Mouse (Mus musculus) C2C12 (cell line): ENCODE measurements around the gene Ndst4.

Experiments
- CEBPB ChIP-seq: IDR thresholded peaks from one replicate; pipeline ENCODE4 v1.6.1; 2011; ENCODE audit warnings: low read depth, mild to moderate bottlenecking, control low read depth, moderate library complexity
- CTCF ChIP-seq: IDR thresholded peaks from one replicate; pipeline ENCODE4 v1.5.1; 2011; ENCODE audit not compliant: control insufficient read depth, insufficient read depth, insufficient read length
- MAX ChIP-seq: IDR thresholded peaks from one replicate; pipeline ENCODE4 v1.6.1; 2011; ENCODE audit warnings: mild to moderate bottlenecking, control low read depth
- MYOD1 ChIP-seq: IDR thresholded peaks from one replicate; pipeline ENCODE4 v1.6.1; 2011; ENCODE audit warnings: low read depth; ENCODE audit not compliant: control insufficient read depth, insufficient read length
- MYOG ChIP-seq: IDR thresholded peaks from one replicate; pipeline ENCODE4 v1.6.1; 2011; ENCODE audit not compliant: control insufficient read depth, insufficient read length; ENCODE audit errors: extremely low read depth
- USF1 ChIP-seq: IDR thresholded peaks from one replicate; pipeline ENCODE4 v1.6.1; 2011; ENCODE audit warnings: low read depth, mild to moderate bottlenecking, control low read depth, moderate library complexity

DNA sequence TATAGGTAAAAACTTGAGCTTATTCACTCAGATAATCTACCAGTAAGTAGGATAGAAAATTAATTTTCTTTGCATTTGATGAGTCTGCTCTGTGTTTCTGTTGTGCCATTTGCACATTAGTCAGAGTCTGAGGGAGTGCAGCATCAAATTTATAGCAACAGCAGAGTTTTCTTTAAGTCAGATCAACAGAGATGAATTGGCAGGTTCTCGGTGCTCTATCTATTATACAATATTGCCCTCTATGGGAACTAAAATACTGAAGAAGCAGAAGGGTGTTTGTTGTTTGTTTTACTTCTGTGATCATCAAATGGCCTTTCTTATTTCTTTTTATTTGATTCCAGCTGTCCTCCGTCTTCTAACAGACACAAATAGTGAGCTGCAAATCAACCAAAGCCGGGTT lies 6.4 kb upstream of the Ndst4 start:
- TF ChIP-seq CTCF (no peak), MAX (no peak), MYOG (no peak), CEBPB (no peak), MYOD1 (no peak), USF1 (no peak)
